Mouse (Mus musculus) midbrain, embryonic 14.5 days (tissue): ENCODE results near the gene Crocc2. TPM values are rescaled to one million over a fixed set of nuclear protein-coding genes. Genes with fewer than 3 reads are reported as not detected.
A peak's percentile ranks its signal among the peaks of the same experiment; 100 is the strongest.

ENCODE experiments used
- ATAC-seq: fragments of 200-750 bp; cut with Nextera tagmentation; 2 replicates; pipeline ENCODE4 v1.8.0; 2017; ENCODE audit warnings: moderate number of reproducible peaks, moderate library complexity; ENCODE audit not compliant: low FRiP score, low TSS enrichment
- DNase-seq: peaks from one replicate; pipeline ENCODE4 v3.0.0-alpha.2; 2015
- H3K27ac ChIP-seq: fragments of 300-500 bp; sonication (generic); replicated peaks from 2 replicates; pipeline ENCODE4 v1.5.1; 2014; ENCODE audit warnings: mild to moderate bottlenecking, low read depth, low read length, moderate library complexity
- H3K27me3 ChIP-seq: fragments of 300-500 bp; sonication (generic); 2 replicates; pipeline ENCODE4 v1.6.1; 2014; ENCODE audit warnings: low read length, control low read depth, mixed read lengths; ENCODE audit not compliant: control insufficient read depth, insufficient read depth
- H3K36me3 ChIP-seq: fragments of 300-500 bp; sonication (generic); 2 replicates; pipeline ENCODE4 v1.6.1; 2014; ENCODE audit warnings: low read length, control low read depth; ENCODE audit not compliant: control insufficient read depth, insufficient read depth
- H3K4me1 ChIP-seq: fragments of 300-500 bp; sonication (generic); 2 replicates; pipeline ENCODE4 v1.6.1; 2014; ENCODE audit warnings: mild to moderate bottlenecking, antibody characterized with exemption, low read length, control low read depth; ENCODE audit not compliant: control insufficient read depth, insufficient read depth
- H3K4me2 ChIP-seq: fragments of 300-500 bp; sonication (generic); 2 replicates; pipeline ENCODE4 v1.6.1; 2014; ENCODE audit warnings: mild to moderate bottlenecking, low read length, moderate library complexity
- H3K4me3 ChIP-seq: fragments of 300-500 bp; sonication (generic); replicated peaks from 2 replicates; pipeline ENCODE4 v1.5.1; 2014; ENCODE audit warnings: low read depth, low read length
- H3K9ac ChIP-seq: fragments of 300-500 bp; sonication (generic); replicated peaks from 2 replicates; pipeline ENCODE4 v1.6.1; 2014; ENCODE audit warnings: mild to moderate bottlenecking, low read length, moderate library complexity
- H3K9me3 ChIP-seq: fragments of 300-500 bp; sonication (generic); 2 replicates; pipeline ENCODE4 v1.6.1; 2016; ENCODE audit warnings: low read length, control low read depth, mixed read lengths; ENCODE audit not compliant: control insufficient read depth
- whole genome bisulfite sequencing: fragments of 180-500 bp; shearing (Covaris S2); extraction: QIAGEN DNeasy Blood & Tissue Kit; methylation state at CpG from one replicate; pipeline ENCODE4 v1.1.7; 2014; 5-methylcytosine and 5-hydroxymethylcytosine counted together
- polyA plus RNA-seq: library from polyadenylated mRNA; unstranded; fragments of >200 nt; fragmentation: Nextera tagmentation; extraction: Ambion mirVana; gene quantifications from 2 replicates; pipeline ENCODE4 v1.2.1, GENCODE M21; 2014

Gene Crocc2
- polyA plus RNA-seq, 1 experiment from 2014 or later, result 0.05 TPM

GRCm38 (mm10) chr1:93197916-93198315 is 29.4 kb downstream of the Crocc2 start:
- Histone ChIP-seq H3K27ac (no peak overlapping the region), H3K27me3 (no peaks in the 10 kb centered on the region), H3K4me2 (no peak overlapping the region), H3K4me1 (no peaks in the 10 kb centered on the region), H3K9me3 (no peaks in the 10 kb centered on the region), H3K4me3 (no peak overlapping the region), H3K36me3 (no peaks in the 10 kb centered on the region), H3K9ac (no peak overlapping the region)
- WGBS, result 83% methylated on average over 3 of the region's 3 CpGs
- DNase-seq, result no peak
- no peak for ATAC-seq

DNA sequence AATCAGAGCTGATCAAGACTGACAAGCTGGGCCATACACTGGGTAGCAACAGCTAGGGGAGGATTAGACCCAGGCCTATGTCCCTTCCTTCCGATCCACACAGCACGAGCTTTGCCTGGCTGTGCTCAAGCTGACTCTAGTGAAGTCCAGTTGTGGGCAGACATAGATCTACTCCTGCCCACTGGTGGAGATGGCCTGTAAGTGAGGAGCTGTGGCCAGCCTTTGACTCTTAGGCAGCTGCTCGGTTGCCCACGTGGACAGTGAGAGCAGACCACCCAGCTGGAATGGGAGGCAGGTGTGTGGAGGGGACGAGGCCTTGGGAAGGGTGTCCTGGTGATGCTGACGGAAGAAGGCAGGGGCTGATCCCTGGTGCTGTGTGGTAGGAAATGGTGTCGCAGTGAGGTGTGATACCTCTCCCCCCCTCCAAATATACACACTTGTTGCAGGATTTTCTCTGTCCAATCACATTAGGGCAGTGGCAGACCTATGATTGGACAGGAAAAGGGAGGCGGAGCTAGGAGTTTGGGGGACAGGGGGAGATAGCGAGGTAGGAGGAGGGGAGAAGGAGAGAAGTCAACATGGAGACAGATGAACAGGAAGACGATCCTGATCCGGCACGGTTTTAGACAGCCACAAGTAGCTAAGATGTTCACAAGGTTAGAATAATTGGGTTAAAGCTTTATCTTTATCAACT is 37.9 kb downstream of the Crocc2 start:
- Histone ChIP-seq H3K9ac (no peak overlapping the region), H3K4me3 (no peak overlapping the region), H3K4me2 (no peak overlapping the region), H3K36me3 (no peaks in the 10 kb centered on the region), H3K27ac (no peak overlapping the region), H3K4me1 (peaks cover 13% of the 10 kb centered on the region; the same call in 1 of the 2 replicates), H3K9me3 (no peaks in the 10 kb centered on the region), H3K27me3 (no peaks in the 10 kb centered on the region)
- ATAC-seq (no peak), DNase-seq (no peak)
- 61% methylated on average over 12 of the region's 12 CpGs for WGBS

DNA sequence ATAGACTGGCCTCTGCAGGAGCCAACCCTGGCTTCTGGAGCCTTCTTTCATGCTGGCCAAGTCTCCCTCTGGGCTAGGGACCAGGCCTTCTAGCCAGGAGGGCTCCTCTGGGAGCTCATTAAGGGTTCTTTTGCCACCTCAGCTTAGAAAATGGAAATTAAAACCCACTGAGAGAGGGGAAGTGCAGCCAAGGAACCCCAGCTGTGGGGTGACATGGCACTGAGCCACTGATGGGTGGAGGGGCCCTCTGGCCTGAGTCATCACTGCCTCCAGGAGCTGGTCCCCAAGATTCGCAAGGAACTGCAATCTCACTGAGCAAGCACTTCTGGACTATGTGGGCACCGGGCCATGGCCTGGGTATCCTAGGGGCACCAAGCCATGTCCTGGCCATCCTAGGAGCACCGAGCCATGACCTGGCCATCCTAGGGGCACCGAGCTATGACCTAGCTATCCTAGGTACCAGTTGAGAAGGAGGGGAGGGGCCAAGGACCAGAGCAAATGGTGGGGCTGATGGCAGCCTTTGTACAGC is 39.1 kb downstream of the Crocc2 start:
- Histone ChIP-seq H3K4me3 (no peak overlapping the region), H3K36me3 (no peaks in the 10 kb centered on the region), H3K27me3 (no peaks in the 10 kb centered on the region), H3K27ac (no peak overlapping the region), H3K4me1 (peaks cover 17% of the 10 kb centered on the region; the same call in 1 of the 2 replicates), H3K9ac (no peak overlapping the region), H3K9me3 (no peaks in the 10 kb centered on the region), H3K4me2 (no peak overlapping the region)
- DNase-seq, result no peak
- no peak for ATAC-seq
- WGBS, result 98% methylated on average over 4 of the region's 4 CpGs

DNA sequence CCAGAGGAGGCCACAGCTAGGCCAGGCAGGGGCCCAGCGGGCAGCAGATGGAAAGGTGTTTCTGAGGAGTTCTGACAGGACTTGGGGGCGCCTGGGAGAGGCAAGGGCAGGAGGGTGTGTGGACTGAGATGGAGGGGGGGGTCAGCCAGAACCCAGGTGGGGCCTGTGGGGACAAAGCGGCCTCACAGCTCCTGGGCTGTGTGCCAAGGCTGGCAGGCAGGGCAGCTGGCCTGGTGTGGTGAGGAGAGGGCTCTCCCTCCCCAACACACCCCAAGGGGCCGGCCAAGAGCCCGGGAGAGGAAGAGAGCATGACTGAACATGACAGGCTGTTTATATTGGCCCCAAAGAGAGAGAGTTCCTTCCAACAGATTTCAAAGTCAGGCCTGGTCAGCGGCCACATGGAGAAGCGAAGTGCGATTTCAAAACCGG is 41.7 kb downstream of the Crocc2 start:
- Histone ChIP-seq H3K36me3 (no peaks in the 10 kb centered on the region), H3K9ac (no peak overlapping the region), H3K4me2 (no peak overlapping the region), H3K27ac (peak overlapping the region; percentile 28), H3K4me1 (peaks cover 17% of the 10 kb centered on the region; the same call in 1 of the 2 replicates), H3K4me3 (no peak overlapping the region), H3K9me3 (no peaks in the 10 kb centered on the region), H3K27me3 (no peaks in the 10 kb centered on the region)
- 41% methylated on average over 9 of the region's 9 CpGs for WGBS
- ATAC-seq, result peak; percentile 41; the same call in 1 of the 2 replicates
- DNase-seq, result peak; percentile 78

DNA sequence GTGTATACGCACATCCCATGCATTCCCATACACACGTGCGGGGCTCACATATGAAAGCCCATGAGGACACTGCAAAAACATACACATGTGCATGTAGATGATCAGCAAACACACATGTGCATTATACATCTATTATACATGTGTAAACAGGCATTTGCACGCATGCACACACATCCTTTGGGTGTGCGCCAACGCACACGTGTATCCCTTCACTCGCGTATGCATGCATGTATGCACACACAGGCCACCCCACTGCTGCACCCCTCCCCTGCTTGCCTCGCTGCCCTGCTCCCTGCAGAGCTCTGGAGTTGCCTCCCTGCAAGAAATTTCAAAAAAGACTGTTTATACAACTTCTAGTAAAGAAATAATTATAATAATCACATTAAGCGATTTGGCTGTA is 42.5 kb downstream of the Crocc2 start:
- Histone ChIP-seq H3K9me3 (no peaks in the 10 kb centered on the region), H3K9ac (no peak overlapping the region), H3K4me3 (no peak overlapping the region), H3K27me3 (no peaks in the 10 kb centered on the region), H3K4me1 (peaks cover 17% of the 10 kb centered on the region; the same call in 1 of the 2 replicates), H3K4me2 (no peak overlapping the region), H3K36me3 (no peaks in the 10 kb centered on the region), H3K27ac (no peak overlapping the region)
- WGBS, result 87% methylated on average over 11 of the region's 11 CpGs
- DNase-seq (no peak), ATAC-seq (no peak)

DNA sequence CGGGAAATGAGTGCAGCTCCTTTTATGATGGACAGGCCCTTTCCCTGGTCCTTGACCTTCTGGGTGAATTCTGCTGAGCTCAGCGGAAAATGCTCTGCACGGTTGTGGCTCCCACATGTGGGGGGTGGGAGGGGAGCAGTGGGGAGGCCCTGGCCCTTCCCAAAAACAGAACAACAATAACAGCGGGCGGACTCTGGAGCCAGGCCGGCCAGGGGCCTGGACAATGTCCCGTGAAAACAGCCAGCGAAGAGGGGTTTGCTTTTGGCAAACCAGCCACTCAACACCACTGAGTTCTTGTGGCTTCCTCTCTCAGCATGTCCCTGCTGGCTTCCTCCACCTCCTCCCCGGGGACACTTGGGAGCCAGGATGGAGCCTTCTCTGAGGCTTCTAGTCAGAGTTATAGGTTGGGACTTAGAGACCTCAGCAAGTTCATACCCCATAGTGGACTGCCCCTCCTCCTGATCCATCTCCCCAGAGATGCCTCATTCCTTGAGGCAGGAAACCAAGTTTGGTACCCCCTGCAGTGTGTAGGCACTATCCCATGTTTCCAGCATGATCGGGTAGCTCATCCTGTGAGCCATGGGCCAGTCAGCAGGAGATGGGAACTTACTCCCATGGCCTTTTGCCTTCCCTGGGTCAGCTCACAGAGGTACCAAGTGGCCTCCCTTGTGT is 43.2 kb downstream of the Crocc2 start:
- Histone ChIP-seq H3K36me3 (no peaks in the 10 kb centered on the region), H3K27me3 (no peaks in the 10 kb centered on the region), H3K4me1 (peaks cover 17% of the 10 kb centered on the region; the same call in 1 of the 2 replicates), H3K9ac (no peak overlapping the region), H3K27ac (no peak overlapping the region), H3K9me3 (no peaks in the 10 kb centered on the region), H3K4me3 (no peak overlapping the region), H3K4me2 (no peak overlapping the region)
- 47% methylated on average over 10 of the region's 10 CpGs for WGBS
- ATAC-seq (no peak), DNase-seq (no peak)

DNA sequence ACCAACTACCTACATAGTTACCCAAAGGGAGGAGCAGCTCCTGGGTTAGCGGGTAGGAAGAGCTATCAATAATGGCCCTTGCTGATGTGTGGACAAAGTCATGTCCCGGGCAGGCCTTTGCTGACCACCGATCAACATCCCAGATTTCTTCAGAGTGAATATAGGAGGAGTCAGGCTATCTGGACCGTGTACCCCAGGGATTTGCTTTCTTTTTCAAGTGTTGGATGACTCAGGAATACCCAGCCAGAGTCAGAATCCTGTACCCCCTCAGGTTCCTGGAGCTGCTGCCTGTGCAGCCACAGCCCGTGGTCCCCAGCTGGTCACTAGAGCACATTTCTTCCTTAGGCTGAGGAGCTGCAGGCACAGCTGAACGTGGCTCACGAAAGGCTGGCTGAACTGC is 43.9 kb downstream of the Crocc2 start:
- H3K36me3 ChIP-seq, result no peaks in the 10 kb centered on the region
- no peak overlapping the region for H3K27ac ChIP-seq
- no peak for DNase-seq
- no peak overlapping the region for H3K4me2 ChIP-seq
- H3K27me3 ChIP-seq, result no peaks in the 10 kb centered on the region
- no peak overlapping the region for H3K4me3 ChIP-seq
- WGBS, result 92% methylated on average over 7 of the region's 7 CpGs
- no peak overlapping the region for H3K9ac ChIP-seq
- ATAC-seq, result no peak
- H3K9me3 ChIP-seq, result no peaks in the 10 kb centered on the region
- H3K4me1 ChIP-seq, result peaks cover 17% of the 10 kb centered on the region; the same call in 1 of the 2 replicates

DNA sequence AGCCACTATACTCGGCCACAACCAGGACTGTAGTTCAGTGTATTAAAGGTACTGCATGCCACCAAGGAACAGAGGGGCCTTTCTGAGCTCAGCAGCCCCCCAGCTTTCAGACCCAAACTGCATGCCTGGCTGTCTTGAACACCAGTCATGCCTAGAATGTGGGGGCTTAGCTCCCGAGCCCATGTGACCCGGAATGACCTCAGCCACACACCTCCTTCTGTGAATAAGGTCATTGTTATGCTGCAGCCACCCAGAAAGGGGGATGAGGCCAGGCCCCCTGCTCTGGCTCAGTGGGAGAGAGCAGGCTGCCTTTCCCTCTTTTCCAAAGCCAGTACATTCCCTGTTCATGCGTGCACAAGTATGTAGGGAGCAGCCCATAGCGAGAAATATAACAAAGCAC is 46.1 kb downstream of the Crocc2 start:
- ATAC-seq, result no peak
- H3K27me3 ChIP-seq, result no peaks in the 10 kb centered on the region
- H3K4me2 ChIP-seq, result no peak overlapping the region
- WGBS, result 30% methylated on average over 5 of the region's 5 CpGs
- H3K36me3 ChIP-seq, result no peaks in the 10 kb centered on the region
- peaks cover 16% of the 10 kb centered on the region; the same call in 1 of the 2 replicates for H3K4me1 ChIP-seq
- no peak overlapping the region for H3K9ac ChIP-seq
- no peak for DNase-seq
- no peaks in the 10 kb centered on the region for H3K9me3 ChIP-seq
- H3K27ac ChIP-seq, result no peak overlapping the region
- no peak overlapping the region for H3K4me3 ChIP-seq
